Mouse (Mus musculus) cerebellum, adult 9-11 months (tissue): ENCODE measurements at regions not wholly inside any gene's neighbourhood (a gene's known extent, or its start where the extent isn't known, plus 50 kb on each side); places are given as distances from the start of the nearest gene placed in this dataset.

Experiments used
- DNase-seq: peaks from one replicate; pipeline ENCODE4 v3.0.0; 2022

DNA sequence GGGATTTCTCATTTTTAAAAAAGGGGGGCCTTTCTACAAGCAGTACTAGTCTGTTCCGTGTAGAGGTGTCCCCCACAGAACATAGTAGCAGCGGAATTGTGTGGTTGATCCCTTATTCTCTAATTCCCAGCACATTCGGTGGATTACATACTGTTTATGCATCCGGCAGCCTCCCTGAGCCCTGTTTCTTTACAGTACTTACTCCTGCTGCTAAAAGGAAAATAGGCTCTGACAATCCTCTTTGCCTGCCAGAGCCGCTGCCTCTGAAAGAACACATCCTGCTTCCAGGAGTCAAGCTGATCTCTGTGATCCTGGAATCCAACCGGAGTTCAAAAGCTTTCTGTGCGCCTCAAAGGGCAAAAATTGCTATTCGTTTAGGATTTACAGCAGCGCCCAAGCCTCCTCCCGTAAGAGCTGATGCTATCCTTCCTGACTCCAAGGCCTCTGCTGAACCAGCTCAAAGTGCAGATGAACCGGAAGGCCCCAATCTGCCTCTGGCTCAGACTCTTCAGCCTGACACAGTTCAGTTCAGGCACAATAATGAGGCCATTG is 936.6 kb downstream of the Ndufa4 start:
- DNase-seq = peak; percentile 26

DNA sequence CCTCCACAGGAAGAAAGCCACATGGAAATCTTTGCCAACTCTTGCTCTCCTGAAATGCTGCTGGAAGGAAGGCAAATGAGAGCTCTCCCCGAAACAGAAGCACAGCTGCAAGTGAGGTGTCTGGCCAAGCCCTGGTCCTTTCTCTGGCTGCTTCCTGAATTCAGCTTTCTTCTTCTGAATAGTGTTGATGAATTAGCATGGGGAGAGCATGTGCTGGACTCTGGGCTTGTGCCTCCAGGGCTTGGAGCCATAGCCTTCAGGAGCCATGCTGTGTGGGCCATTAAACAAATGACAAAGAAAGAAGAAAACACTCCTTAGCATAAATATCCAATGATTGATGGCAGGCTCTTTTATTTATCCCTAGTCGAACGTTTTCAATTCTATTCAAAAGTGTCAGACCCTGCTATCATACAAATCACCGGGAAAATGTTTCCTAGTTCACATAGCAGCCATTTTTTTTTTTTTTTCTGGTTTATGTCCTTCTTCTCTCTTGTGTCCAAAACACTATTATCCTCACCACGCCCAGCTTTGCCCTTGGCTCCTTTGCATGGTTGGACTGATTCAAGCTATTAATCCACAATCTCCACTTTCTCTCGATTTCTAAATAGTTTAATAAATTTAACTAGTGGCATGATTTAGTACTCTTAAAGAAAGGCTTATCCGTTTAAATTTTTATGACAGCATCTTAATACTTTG is 937.3 kb downstream of the Ndufa4 start:
- peak; percentile 45 for DNase-seq

DNA sequence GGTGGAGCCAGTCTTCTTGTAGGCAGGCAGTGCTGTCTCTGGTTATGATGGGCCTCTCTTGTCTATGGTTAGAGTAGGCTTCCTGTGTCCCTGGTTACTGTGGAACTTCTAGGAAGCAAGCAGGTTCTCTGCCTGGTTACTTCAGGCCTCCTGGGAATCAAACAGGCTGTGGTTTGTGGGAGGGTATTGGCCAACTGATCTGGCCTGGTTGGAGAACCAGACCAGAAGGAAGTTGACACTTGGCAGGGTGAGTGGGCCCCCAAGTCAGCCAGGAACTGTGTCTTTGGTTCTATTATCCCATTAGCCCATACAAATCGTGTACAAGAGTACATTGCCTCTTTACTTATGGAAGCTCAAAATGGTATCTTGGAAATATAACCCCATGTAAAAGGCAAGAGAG is 963.8 kb downstream of the Ndufa4 start:
- DNase-seq = no peak

DNA sequence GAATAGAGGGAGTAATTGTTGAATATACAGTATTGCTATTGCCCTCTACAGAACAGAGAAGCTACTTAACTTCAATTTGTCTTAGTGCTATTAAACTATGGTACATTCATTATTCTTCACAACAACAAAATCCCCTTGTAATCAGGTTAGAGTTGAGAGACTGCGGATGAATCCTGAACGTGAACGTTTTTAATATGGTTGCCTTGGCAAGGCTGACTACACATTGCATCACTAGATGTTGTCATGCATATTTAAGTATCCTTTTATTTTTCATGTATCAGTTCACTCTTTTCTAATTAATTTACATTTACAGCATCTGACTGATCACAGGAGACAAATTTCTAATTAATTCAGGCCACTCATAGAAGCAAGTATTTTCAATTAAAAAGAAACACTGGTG is 965.8 kb downstream of the Ndufa4 start:
- no peak for DNase-seq
